Mouse (Mus musculus) kidney, adult 11 months (tissue): ENCODE data around the gene Cnbp.

Experiments
- DNase-seq: peaks from one replicate; pipeline ENCODE4 v3.0.0; 2022

Cnbp gene

DNA sequence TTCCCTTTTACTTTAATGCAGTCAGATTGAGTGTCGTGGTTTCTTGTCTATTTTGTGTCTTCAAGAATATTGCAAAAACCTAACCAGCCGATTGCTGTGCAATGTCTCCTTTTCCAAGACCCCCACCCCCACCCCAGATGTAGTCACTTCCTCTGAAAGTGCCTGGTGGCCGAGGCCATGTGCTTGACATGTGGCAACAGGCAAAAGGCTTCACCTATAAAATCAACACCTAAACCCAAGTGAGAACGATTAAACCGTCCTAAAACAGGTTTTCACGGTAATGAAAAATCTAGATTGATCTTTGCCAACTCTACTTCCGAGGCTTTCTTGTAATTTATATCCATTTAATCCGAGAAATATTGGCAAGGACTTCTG lies 1.1 kb downstream of the Cnbp start:
- DNase-seq: no peak

DNA sequence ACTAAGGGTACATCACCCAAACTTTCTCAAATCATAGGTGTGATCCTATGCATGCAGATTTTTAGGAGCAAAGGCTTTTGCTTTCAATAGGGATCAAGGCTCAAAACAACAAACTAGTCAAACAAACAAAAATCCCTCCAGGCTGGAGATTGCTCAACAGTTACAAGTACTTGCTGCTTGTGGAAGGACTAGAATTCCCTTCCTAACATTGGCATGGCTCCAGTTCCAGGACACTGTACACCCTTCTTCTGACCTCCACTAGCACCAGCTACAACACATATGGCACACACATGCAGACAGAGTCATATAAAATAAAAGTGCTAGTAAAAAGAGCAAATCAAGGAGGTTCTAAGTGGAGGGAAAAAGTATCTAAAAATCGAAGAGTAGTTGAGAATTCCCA lies 4.1 kb downstream of the Cnbp start:
- DNase-seq: no peak

DNA sequence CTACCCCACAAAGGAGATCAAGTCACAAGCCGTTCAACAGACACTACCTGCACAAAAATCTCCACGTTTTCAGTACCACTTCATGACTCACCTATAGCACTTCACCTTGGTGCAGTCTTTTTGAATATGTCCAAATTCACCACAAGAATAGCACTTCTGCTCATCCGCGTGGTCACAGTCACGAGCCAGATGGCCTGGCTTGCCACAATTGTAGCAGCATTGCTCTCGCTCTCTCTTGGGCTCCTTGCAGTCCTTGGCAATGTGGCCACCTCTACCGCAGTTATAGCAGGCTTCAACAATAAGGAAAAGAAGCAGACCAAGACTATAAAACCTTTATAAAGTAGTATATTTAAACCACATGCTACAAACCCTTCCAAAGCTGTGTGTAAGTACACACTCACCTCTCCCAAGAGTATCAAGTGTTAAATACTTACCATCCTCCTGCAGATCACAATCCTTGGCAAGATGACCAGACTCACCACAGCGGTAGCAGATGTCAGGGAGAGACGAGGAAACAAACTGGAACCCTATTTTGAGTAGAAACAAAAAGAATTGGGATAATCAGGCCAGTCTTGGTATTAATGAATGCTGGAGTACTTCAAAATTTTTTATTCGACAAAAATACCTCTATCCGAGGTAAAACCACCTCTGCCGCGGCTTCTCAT lies 5.7 kb downstream of the Cnbp start:
- DNase-seq: no peak

DNA sequence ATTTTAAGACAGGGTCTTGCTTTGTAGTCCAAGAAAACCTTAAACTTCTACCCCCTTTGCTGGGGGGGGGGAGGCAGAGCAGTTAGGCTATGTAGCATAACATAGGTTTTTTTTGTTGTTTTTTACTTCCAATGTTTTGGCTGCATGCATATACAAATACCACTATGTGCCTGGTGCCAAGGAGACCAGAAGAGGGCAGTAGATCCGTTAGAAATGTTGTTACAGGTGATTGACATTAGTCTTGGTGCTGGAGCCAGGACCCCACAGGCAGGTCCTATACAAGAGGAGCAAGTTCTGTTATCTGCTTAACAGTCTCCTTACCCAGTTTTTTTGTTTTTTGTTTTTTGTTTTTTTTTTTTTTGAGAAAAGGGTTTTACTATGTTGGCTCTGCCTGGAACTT lies 8.7 kb downstream of the Cnbp start:
- no peak for DNase-seq

DNA sequence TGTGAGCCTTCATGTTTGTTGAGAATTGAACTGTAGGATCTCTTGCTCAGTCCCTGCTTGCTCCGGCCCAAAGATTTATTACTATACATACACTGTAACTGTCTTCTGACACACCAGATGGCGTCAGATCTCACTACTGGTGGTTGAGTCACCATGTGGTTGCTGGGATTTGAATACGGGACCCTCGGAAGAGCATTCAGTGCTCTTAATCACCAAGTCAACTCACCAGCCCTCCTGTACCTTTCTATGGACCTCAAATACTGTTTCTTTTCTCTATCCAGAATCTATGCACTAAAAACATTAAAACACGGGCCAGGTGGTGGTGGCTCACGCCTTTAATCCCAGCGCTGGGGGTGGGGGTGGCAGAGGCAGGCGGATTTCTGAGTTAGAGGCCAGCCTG lies 9.3 kb downstream of the Cnbp start:
- no peak for DNase-seq

DNA sequence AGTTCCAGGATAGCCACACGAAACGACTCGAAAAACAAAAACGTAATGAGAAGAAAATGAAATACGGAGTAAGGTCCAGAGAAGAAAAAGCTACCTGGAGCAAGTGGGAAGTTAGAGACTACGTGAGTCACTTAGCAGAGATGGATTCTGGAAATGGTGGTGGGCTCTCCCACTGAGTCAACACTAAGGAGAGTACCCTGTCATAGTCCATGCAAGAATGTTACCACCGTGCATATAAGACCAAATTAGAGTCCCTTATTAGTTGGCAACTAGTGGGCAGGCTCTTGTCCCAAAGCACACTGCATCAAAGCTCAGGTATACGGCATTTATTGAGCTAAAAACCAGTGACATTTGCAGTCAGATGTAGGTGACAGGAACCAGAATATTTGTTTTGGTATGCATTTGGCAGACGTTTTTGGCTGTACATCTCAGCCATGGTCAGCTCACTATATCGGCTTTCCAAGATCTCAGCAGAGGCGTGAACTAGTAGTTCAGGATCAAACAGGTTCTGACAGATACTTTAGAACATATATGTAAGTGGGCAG lies 11.0 kb downstream of the Cnbp start:
- DNase-seq: no peak

DNA sequence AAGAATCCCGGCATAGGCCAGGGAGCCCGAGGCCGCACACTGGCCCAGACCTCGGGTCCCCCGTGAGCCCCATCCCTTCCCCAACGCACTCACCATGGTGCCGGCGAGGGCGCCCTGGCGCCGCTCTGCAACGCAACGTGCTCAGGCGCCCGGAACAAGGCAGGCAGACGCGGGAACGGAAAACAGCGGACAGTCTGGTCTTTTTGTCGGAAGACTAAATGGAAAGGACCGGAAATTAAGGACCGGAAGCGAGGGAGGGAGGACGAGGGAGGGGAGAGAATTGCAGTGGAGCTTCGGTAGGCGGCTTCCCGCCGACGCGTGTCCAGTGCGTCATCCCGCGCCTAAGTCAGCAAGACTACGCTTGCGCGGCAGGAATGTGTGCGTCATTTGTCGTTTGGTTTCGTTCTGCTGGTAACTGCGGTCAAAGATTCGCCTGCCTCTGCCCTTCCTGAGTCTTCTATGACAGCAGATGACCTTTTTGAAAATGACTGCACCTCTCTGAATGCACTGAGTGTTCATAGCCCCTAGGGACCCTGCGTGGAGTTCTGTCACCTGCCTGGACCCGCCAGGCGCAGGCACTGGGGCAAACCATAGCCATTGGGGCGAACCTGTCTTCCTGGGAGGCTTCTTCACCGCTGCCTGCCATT lies 12.2 kb downstream of the Cnbp start, which contains the start of gene Isy1:
Isy1 (minus strand) TSS at position 248 of the 647 bp plus-strand sequence.
- DNase-seq: peak; percentile 96

DNA sequence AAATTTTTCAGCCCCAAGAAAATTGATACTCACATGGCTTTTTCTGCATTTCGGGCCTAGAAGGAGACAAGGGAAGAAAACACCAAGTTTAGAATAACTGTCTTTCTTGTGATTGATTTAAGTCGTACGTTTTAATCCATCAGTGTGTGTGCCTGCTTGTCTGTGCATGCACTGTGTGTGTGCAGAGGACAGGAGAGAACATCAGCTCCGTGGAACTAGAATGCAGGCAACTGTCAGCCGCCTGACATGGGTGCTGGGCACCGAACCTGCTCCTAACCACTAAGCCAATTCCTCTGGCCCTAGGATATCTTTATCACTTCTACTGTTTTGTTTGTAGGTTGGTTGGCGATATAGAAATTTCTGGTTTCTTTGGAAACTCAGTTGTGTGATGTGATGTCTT lies 15.2 kb downstream of the Cnbp start, which contains the start of gene Gm45140:
Gm45140 (minus strand) TSS at position 101 of the 400 bp plus-strand sequence.
- DNase-seq: no peak

DNA sequence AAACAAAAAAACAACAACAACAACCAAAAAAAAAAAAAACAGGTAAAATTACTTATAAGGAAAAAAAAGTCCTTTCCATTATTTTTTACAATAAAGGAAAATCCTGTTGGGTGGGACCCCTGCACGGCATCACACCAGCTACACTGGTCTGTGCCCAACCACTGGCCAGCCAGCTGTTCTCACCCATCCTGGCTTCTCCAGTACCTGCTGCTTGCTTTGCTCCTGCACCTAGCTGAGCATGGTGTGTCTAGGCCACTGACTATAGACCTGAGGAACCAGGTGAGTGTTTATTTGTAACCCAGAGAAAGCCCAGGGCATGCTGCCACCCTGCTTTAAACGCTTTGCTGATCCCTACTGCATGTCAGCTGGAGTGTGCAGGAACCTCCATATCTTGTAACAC lies 30.5 kb downstream of the Cnbp start:
- DNase-seq: no peak

DNA sequence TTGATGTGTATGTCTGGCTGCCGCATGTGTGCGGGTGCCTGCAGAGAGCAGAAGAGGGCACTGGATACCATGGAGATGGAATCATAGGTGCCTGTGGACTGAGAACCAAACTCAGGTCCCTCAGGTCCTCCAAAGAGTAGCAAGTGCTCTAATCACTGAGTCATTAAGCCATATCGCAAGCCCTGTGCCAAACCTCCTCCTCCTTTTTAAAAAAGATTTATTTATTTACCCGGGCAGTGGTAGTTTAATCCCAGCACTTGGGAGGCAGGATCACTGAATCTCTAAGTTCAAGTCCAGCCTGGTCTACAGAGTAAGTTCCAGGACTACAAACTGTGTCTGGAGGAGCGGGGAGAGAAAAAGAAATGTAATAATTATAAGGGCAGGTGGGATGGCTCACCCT lies 36.4 kb downstream of the Cnbp start:
- DNase-seq: no peak

DNA sequence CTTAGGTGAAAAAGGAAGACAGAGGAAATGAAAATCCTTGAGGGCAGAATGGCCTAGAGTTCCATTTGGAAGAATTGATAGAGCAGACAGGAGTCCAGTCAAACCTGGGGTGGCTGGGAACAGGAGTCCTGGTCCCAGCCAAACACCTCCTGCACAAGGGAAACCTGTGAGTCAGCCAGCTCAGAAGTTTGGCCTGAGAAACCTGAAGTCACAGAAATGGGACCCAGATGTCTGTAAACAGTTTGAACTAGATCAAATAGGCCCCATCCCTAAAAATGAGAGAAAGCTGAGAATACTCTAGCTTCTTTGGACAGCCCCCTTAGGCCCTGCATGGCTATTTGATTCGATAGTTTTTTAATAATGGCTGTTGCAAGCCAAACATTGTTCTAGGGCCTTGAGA lies 38.2 kb downstream of the Cnbp start:
- DNase-seq: no peak

DNA sequence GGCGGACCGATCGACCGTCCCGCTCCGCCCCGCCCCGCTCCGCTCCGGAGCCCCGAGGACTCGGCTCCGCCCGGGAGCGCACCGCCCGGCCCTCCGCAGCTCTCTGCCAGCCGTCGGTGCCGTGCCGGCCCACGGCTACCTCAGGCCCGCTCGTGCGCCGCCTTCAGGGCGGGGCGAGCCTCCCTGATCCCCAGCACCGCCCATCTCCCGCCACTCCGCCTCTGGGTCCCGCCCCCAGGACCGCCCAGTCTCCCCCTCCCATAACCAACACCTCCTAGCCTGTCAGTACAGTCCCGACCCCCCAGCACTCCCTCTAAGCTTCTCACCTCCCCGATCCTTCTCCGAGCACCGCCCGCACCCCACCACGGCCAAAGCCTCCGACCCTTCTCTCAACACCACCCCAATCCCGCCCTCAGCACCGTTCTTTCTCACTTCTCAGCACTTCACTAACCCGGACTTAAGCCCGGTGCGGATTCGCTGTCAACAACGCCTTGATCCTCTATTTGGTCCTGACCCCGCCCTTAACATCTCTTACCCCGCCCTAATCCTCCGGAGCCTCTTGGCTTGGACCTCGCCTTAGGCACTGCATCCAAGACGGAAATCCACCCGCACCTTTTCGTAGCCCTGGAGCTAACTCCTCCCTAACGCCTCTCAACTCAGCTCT lies 39.1 kb downstream of the Cnbp start, which contains the start of gene Rab43:
Rab43 (minus strand) TSS at position 490 of the 664 bp plus-strand sequence.
- DNase-seq: peak; percentile 94

DNA sequence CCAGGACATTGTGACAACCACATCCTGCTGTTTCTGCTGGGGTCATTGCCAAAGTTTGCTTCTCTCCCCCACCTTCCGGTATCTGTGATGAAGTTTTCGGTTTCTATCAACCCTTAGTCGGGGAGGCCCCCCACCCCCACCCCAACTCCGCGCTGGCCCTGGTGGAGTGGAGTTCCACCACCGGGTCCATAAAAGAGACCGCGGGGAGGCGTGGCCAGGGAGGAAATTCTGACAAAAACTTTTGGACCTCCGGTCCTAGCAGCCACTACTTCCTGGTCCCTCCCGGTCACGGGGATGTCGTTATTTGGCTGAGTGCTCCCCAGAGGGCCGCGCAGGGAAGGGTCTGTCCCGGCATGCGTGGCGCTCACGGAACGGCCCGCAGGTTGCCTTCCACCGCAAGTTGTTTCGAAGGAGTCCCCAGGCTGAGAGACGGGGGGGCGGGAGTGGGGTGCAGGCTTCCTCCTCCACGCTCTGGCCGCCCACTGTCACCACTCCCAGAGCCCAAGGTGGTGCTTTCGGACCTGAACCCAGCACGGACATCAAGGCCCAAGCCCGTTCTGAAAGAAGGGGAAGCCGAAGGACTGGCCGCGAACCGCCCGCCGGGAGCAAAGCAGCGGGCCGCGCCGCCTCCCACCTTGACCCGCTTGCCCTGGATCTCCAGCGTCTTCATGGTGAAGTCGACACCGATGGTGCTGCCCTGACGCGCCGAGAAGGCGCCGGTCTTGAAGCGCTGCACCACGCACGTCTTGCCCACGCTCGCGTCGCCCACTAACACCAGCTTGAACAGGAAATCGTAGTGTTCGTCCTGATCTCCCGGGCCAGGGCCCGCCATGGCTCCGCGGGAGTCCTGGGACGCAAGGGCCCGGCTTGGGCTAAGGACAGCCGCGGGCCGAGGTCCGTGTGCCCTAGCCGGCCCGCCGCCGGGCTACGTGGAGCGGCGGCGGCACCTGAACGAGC lies 39.9 kb downstream of the Cnbp start:
- peak; percentile 77 for DNase-seq

DNA sequence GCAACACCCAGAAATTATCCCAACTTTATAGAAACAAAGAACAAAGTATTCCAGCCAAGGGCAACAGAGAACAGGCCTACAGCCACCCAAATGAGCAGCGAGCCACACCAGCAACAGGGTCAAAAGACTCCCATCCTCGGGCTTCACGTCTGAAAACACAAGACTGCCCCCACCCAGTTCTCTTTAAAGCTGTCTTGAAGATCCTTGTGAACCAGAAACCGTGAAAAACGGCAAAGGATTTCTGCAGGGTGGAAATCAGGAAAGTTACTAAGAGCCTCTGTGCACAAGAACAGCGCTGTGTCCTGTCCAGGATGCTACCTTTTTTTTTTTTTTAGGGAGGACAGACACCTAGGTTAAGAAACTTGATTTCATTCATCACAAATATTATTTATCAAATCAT lies 40.6 kb downstream of the Cnbp start:
- DNase-seq: no peak

DNA sequence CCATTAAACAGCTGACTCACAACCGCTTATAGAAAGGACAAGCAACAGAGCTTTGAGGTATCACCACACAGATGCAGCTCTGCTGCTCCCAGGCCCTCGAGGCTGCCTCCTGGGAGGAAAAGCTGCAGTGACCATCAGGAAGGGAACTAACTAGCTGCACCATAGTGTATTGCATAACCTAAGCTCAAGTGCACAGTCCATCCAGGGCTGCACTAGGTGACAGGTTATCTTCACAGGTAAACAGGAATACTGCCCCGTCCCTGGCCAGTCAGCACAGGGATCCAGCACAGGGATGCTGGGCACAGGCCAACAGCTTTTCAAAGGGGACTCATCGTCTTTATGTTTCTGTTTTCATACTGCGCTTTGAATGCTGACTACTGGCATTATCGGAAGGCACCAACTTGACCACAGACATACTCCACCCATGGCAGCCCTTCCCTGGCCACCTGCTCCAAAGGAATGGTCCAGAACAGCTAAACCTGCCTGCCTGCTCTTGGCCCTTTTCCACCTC lies 41.2 kb downstream of the Cnbp start:
- DNase-seq: peak; percentile 45

DNA sequence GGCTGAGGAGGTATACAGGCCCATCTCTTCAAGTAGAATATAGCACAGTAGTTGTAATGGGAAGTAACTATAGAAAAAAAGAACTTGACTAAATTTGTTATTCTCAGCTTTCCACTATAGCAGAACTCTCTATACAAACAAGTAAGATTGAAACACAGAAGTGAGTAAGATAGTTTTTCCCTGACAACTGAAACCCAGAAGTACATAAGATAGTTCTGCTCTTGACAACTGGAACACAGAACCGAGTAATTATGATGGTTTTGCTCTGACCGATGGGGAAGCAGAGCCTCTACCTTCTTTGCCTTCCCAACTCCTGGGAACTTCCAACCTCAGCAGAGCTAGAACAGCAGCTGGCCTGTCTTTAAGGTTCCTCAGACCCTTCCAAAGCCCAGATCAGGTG lies 41.8 kb downstream of the Cnbp start:
- no peak for DNase-seq

DNA sequence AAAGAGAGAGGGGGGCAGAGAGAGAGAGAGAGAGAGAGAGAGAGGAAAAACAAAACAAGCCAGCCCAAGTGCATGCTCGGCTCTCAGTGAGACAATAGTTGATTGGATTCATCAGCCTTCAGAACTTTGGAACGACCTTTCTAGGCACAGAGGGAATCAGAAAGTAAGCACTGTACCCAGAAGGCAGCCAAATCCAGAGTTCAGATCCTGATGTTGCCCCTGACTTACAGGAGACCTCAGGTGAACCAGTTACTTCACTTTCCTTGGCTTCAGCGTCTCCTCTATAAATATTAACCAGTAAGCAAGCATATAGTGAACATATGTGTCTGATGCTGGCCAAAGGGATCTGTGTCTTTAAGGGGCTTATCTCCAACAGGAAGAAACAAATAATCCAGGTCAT lies 42.4 kb downstream of the Cnbp start:
- no peak for DNase-seq

DNA sequence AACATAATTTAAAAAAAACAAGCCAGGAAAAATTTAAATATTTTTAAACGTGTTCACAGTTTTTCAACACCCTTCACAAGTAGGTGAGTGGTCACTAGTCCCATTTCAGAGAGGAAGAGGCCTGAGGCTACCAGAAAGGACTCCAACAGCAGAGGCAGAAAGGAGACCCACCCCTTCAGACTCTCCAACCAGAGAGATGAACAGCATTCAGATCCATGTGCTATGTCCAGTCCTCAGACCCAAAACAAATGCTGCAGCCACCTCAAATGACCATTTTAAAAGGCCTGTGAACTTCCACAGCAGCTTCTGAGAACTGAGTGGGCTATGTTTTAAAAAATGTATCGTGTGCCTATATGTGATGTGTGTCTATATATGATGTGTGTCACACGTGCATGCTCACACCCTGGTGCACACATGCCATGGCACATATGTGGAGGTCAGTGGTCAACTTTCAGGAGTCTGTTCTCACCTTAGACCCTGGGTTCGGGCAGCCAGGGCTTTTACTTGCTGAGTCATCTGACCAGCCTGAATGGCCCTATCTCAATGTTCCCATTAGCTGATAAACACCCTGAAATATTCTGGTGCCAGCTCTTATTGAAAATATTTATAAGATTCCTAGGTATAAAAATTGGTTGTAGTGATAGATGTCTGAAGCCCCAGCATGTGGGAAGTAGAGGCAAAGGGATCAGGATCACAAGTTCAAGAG lies 43.0 kb downstream of the Cnbp start:
- DNase-seq: no peak

DNA sequence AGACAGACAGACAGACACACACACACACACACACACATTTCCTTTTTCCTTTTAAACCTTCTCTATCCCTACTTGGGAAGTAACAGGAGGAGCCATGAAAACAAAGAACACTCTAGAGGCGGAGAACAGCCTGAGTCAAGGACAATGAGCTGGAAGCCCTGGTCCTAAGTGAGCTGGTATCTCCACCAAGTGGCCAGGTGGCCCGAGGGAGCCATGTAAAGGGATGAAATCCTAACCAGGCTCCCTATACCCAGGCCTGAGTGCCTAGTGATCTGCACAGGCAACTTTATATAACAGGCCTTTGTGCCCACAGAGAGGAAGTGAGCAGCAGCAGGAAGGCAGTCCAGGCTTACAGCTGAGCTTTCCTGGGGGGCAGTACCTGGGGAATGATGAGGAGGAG lies 44.0 kb downstream of the Cnbp start:
- DNase-seq: no peak

DNA sequence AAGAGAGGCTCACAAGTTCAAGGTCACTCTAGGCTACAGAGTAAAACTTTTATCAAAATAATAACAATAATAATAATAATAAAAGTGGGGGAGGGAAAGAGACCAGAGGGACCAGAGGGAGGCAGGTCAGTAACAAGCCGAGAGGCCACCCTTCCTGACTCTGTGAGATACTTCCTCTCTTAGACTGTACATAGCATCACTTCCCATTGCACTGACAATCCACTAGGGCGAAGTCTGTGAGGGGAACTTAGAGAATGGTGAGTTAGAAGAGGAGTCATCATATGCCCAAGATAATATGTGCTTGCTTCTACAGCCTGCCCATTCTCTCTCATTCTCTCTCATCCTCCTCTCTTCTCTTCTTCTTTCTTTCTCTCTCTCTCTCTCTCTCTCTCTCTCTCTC lies 44.9 kb downstream of the Cnbp start:
- no peak for DNase-seq

DNA sequence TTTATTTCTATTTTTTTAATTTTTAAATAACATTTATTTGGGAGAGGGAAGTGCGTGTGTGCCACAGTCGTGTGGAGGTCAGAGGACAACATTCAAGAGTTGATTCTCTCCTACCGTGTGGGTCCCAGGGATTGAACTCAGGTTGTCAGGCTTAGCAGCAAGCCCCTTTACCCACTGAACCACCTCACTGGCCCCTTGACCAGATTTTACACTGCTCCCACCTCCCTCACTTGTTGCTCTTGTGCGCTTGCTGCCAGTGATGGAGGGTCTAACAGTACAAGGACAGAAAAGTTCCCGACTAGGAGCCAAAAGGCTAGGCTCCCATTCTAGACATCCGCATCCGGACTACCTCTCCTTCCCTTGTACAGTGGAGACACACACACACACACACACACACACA lies 45.5 kb downstream of the Cnbp start:
- no peak for DNase-seq

DNA sequence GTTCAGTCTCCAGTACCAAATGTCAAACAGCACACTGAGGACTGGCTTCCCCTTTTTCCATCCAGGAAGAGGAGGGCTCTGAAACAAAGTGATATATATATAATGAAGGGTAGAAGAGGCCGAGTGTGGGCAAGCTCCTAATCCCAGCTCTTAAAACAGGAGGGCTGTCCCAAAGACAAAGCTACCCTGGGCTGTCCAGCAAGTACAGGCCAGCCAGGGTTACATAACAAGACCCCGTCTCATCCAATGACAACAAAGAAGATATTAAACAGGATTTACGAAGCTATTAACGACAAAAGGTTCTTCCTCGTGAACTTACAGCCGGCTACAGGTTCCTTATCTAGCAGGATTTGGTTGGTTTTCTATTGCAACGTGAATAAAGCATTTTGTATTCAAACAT lies 46.0 kb downstream of the Cnbp start:
- no peak for DNase-seq
